Mouse (Mus musculus) E14TG2a.4 (cell line): ENCODE data around the gene Vamp5.

Experiments
- CTCF ChIP-seq: conservative IDR thresholded peaks from 2 replicates; pipeline ENCODE4 v1.5.1; 2014; ENCODE audit warnings: low read length
- NANOG ChIP-seq: IDR thresholded peaks from 2 replicates; pipeline ENCODE4 v1.6.1; 2014; ENCODE audit warnings: borderline replicate concordance, low read length, mixed read lengths

DNA sequence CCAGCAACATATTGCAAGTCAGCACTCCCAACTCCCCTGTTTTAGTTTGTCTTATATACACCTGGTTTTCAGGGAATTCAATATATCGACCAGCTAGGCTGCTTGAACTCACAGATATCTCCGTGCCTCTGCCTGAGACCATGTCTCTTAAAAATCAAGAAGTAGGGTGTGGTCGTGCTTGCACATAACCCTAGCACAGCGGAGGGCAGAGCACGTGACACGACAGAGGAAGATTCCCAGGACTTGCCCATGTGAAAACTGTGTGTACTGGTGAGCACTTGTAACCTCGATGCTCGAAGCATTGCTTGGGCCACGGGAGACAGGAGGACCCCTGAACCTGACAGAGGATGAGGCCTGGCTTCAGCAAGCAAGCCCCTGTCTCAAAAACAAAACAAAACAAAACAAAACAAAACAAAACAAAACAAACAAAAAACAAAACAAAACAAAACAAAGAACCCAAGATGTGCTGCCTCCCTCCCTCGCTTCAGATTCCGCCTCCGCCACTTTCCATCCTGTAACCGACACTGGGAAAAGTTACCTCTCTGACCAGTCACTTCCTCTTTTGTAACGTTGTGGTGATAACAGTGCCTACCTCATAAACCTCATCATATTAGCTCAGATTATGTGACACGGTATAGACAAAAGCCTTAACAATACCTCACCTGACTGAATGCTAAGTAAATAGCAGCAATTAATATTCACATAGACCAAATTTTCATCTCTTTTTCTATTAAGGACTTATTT is 5.3 kb downstream of the Vamp5 start:
- TF ChIP-seq CTCF (no peak), NANOG (no peak)
